Mouse (Mus musculus): ENCODE results near the gene Fbxw11.
"Not testable (repeated sequence)": the region's sequence is repeated elsewhere in the genome, so short reads cannot be mapped to it uniquely, and the experiment has no call there.

GRCm38 (mm10) chr11:32679091-32679490, 36.6 kb downstream of the Fbxw11 start:
- not testable (repeated sequence) for TF ChIP-seq CTCF (IDR thresholded peaks at IDR 0.05; ENCODE audit: low read depth, low read length); POLR2A (IDR thresholded peaks at IDR 0.05; ENCODE audit: borderline replicate concordance, low read depth, low read length)
